Mouse (Mus musculus) limb, embryonic 15.5 days (tissue): ENCODE measurements at regions not wholly inside any gene's neighbourhood (a gene's known extent, or its start where the extent isn't known, plus 50 kb on each side); places are given as distances from the start of the nearest gene placed in this dataset.

Experiments
- ATAC-seq: fragments of 200-750 bp; cut with Nextera tagmentation; 2 replicates; pipeline ENCODE4 v1.8.0; 2017; ENCODE audit warnings: low read depth, moderate TSS enrichment; ENCODE audit not compliant: insufficient number of reproducible peaks, low FRiP score, low TSS enrichment
- H3K27ac ChIP-seq: fragments of 300-500 bp; sonication (generic); 2 replicates; pipeline ENCODE4 v1.5.1; 2015; ENCODE audit warnings: moderate library complexity, mild to moderate bottlenecking, inconsistent platforms
- H3K27me3 ChIP-seq: fragments of 300-500 bp; sonication (generic); 2 replicates; pipeline ENCODE4 v1.6.1; 2015; ENCODE audit warnings: inconsistent platforms
- H3K36me3 ChIP-seq: fragments of 300-500 bp; sonication (generic); 2 replicates; pipeline ENCODE4 v1.6.1; 2015; ENCODE audit warnings: inconsistent platforms
- H3K4me1 ChIP-seq: fragments of 300-500 bp; sonication (generic); 2 replicates; pipeline ENCODE4 v1.6.1; 2015; ENCODE audit warnings: inconsistent platforms
- H3K4me2 ChIP-seq: fragments of 300-500 bp; sonication (generic); 2 replicates; pipeline ENCODE4 v1.6.1; 2015; ENCODE audit warnings: mild to moderate bottlenecking, inconsistent platforms
- H3K4me3 ChIP-seq: fragments of 300-500 bp; sonication (generic); 2 replicates; pipeline ENCODE4 v1.5.1; 2015; ENCODE audit warnings: mild to moderate bottlenecking, inconsistent platforms
- H3K9ac ChIP-seq: fragments of 300-500 bp; sonication (generic); 2 replicates; pipeline ENCODE4 v1.6.1; 2015; ENCODE audit warnings: inconsistent platforms
- H3K9me3 ChIP-seq: fragments of 300-500 bp; sonication (generic); 2 replicates; pipeline ENCODE4 v1.6.1; 2016; ENCODE audit warnings: inconsistent platforms
- WGBS: fragments of 180-500 bp; shearing (Covaris S2); methylation state at CpG from one replicate; pipeline ENCODE4 v1.1.7; 2015; 5-methylcytosine and 5-hydroxymethylcytosine counted together

GRCm38 (mm10) chrX:11903116-11903700 is 256.9 kb downstream of the Bcor start:
- Histone ChIP-seq H3K4me1 (no peaks in the 10 kb centered on the region), H3K4me3 (no peak overlapping the region), H3K27me3 (0 out of 2 replicates have a peak, but pooled peaks cover 3% of the 10 kb centered on the region), H3K4me2 (no peak overlapping the region), H3K9me3 (no peaks in the 10 kb centered on the region), H3K36me3 (no peaks in the 10 kb centered on the region), H3K9ac (no peak overlapping the region), H3K27ac (no peak overlapping the region)
- 86% methylated on average over 4 of the region's 4 CpGs for WGBS
- no peak for ATAC-seq

- no peak for ATAC-seq
- H3K4me3 ChIP-seq: no peak overlapping the region
- H3K4me1 ChIP-seq: no peaks in the 10 kb centered on the region
- no peaks in the 10 kb centered on the region for H3K9me3 ChIP-seq
- no peak overlapping the region for H3K4me2 ChIP-seq
- H3K9ac ChIP-seq: no peak overlapping the region
- no peaks in the 10 kb centered on the region for H3K36me3 ChIP-seq
- no peaks in the 10 kb centered on the region for H3K27me3 ChIP-seq
- no peak overlapping the region for H3K27ac ChIP-seq
- 58% methylated on average over 5 of the region's 5 CpGs for whole genome bisulfite sequencing
Measured at GRCm38 (mm10) chrX:11905231-11905630, 254.9 kb downstream of the Bcor start.

- Histone ChIP-seq H3K27me3 (no peaks in the 10 kb centered on the region), H3K4me3 (no peak overlapping the region), H3K4me1 (no peaks in the 10 kb centered on the region), H3K9ac (no peak overlapping the region), H3K27ac (no peak overlapping the region), H3K9me3 (no peaks in the 10 kb centered on the region), H3K36me3 (no peaks in the 10 kb centered on the region), H3K4me2 (no peak overlapping the region)
- WGBS: 49% methylated on average over 6 of the region's 6 CpGs
- ATAC-seq: no peak
Measured at GRCm38 (mm10) chrX:11907167-11907566, 253.0 kb downstream of the Bcor start.

- H3K27ac ChIP-seq: no peak overlapping the region
- WGBS: 65% methylated on average over 10 of the region's 10 CpGs
- no peak overlapping the region for H3K4me2 ChIP-seq
- H3K9ac ChIP-seq: no peak overlapping the region
- H3K4me3 ChIP-seq: no peak overlapping the region
- ATAC-seq: no peak
- peaks cover 5% of the 10 kb centered on the region; the same call in 1 of the 2 replicates for H3K27me3 ChIP-seq
- H3K9me3 ChIP-seq: no peaks in the 10 kb centered on the region
- no peaks in the 10 kb centered on the region for H3K4me1 ChIP-seq
- no peaks in the 10 kb centered on the region for H3K36me3 ChIP-seq
Measured at GRCm38 (mm10) chrX:11915984-11916383, 244.2 kb downstream of the Bcor start.

GRCm38 (mm10) chrX:11920231-11920630 is 239.9 kb downstream of the Bcor start:
- Histone ChIP-seq H3K9me3 (no peaks in the 10 kb centered on the region), H3K4me1 (no peaks in the 10 kb centered on the region), H3K4me2 (no peak overlapping the region), H3K4me3 (no peak overlapping the region), H3K27me3 (peaks cover 9% of the 10 kb centered on the region; the same call in 1 of the 2 replicates), H3K27ac (no peak overlapping the region), H3K9ac (no peak overlapping the region), H3K36me3 (no peaks in the 10 kb centered on the region)
- no peak for ATAC-seq
- WGBS: 52% methylated on average over 2 of the region's 2 CpGs

GRCm38 (mm10) chrX:11924639-11925302 is 235.4 kb downstream of the Bcor start:
- Histone ChIP-seq H3K9ac (no peak overlapping the region), H3K27ac (no peak overlapping the region), H3K4me3 (no peak overlapping the region), H3K36me3 (no peaks in the 10 kb centered on the region), H3K9me3 (no peaks in the 10 kb centered on the region), H3K4me2 (no peak overlapping the region), H3K4me1 (no peaks in the 10 kb centered on the region), H3K27me3 (peaks cover 16% of the 10 kb centered on the region; the same call in 1 of the 2 replicates)
- 0 out of 2 replicates have a peak, but pooled peaks have one; percentile 55 for ATAC-seq
- 71% methylated on average over 3 of the region's 3 CpGs for WGBS

- Histone ChIP-seq H3K36me3 (no peaks in the 10 kb centered on the region), H3K27me3 (peaks cover 10% of the 10 kb centered on the region; the same call in 1 of the 2 replicates), H3K9me3 (no peaks in the 10 kb centered on the region), H3K4me1 (no peaks in the 10 kb centered on the region), H3K4me3 (no peak overlapping the region), H3K27ac (no peak overlapping the region), H3K9ac (no peak overlapping the region), H3K4me2 (no peak overlapping the region)
- 33% methylated on average over 10 of the region's 10 CpGs for WGBS
- no peak for ATAC-seq
Measured at GRCm38 (mm10) chrX:11926868-11927535, 233.2 kb downstream of the Bcor start.

- no peaks in the 10 kb centered on the region for H3K4me1 ChIP-seq
- no peak overlapping the region for H3K27ac ChIP-seq
- WGBS: 58% methylated on average over 6 of the region's 6 CpGs
- H3K9ac ChIP-seq: no peak overlapping the region
- H3K9me3 ChIP-seq: no peaks in the 10 kb centered on the region
- no peak overlapping the region for H3K4me3 ChIP-seq
- H3K36me3 ChIP-seq: no peaks in the 10 kb centered on the region
- H3K4me2 ChIP-seq: no peak overlapping the region
- ATAC-seq: no peak
- peaks cover 12% of the 10 kb centered on the region; the same call in 1 of the 2 replicates for H3K27me3 ChIP-seq
Measured at GRCm38 (mm10) chrX:11929448-11929847, 230.7 kb downstream of the Bcor start.

- peaks cover 7% of the 10 kb centered on the region; the same call in 1 of the 2 replicates for H3K4me1 ChIP-seq
- WGBS: 23% methylated on average over 9 of the region's 9 CpGs
- H3K27ac ChIP-seq: no peak overlapping the region
- H3K9me3 ChIP-seq: no peaks in the 10 kb centered on the region
- H3K4me3 ChIP-seq: no peak overlapping the region
- ATAC-seq: no peak
- no peaks in the 10 kb centered on the region for H3K36me3 ChIP-seq
- H3K9ac ChIP-seq: no peak overlapping the region
- H3K4me2 ChIP-seq: no peak overlapping the region
- peaks cover 9% of the 10 kb centered on the region; the same call in 1 of the 2 replicates for H3K27me3 ChIP-seq
Measured at GRCm38 (mm10) chrX:11931432-11931831, 228.7 kb downstream of the Bcor start.

- Histone ChIP-seq H3K4me1 (peaks cover 7% of the 10 kb centered on the region; the same call in 1 of the 2 replicates), H3K27ac (no peak overlapping the region), H3K4me3 (no peak overlapping the region), H3K9ac (no peak overlapping the region), H3K9me3 (no peaks in the 10 kb centered on the region), H3K27me3 (0 out of 2 replicates have a peak, but pooled peaks cover 3% of the 10 kb centered on the region), H3K36me3 (no peaks in the 10 kb centered on the region), H3K4me2 (no peak overlapping the region)
- WGBS: 40% methylated on average over 5 of the region's 5 CpGs
- ATAC-seq: no peak
Measured at GRCm38 (mm10) chrX:11935337-11935736, 224.8 kb downstream of the Bcor start.

- no peak overlapping the region for H3K4me2 ChIP-seq
- H3K9me3 ChIP-seq: no peaks in the 10 kb centered on the region
- ATAC-seq: no peak
- H3K27me3 ChIP-seq: peaks cover 4% of the 10 kb centered on the region; the same call in 1 of the 2 replicates
- no peak overlapping the region for H3K9ac ChIP-seq
- H3K36me3 ChIP-seq: no peaks in the 10 kb centered on the region
- H3K4me1 ChIP-seq: peaks cover 8% of the 10 kb centered on the region; the same call in 1 of the 2 replicates
- H3K4me3 ChIP-seq: no peak overlapping the region
- H3K27ac ChIP-seq: no peak overlapping the region
- 73% methylated on average over 2 of the region's 2 CpGs for WGBS
Measured at GRCm38 (mm10) chrX:11940246-11940645, 219.9 kb downstream of the Bcor start.

- H3K27ac ChIP-seq: no peak overlapping the region
- no peak overlapping the region for H3K9ac ChIP-seq
- no peak overlapping the region for H3K4me2 ChIP-seq
- H3K36me3 ChIP-seq: no peaks in the 10 kb centered on the region
- H3K4me1 ChIP-seq: 0 out of 2 replicates have a peak, but pooled peaks cover 4% of the 10 kb centered on the region
- H3K9me3 ChIP-seq: no peaks in the 10 kb centered on the region
- no peak for ATAC-seq
- 43% methylated on average over 10 of the region's 10 CpGs for WGBS
- H3K27me3 ChIP-seq: peaks cover 9% of the 10 kb centered on the region; the same call in 1 of the 2 replicates
- no peak overlapping the region for H3K4me3 ChIP-seq
Measured at GRCm38 (mm10) chrX:11943367-11943766, 216.8 kb downstream of the Bcor start.
